Mouse (Mus musculus): ENCODE data around the gene Entpd8. TPM values are rescaled to one million over a fixed set of nuclear protein-coding genes. Genes with fewer than 3 reads are reported as not detected.

Entpd8 gene
- polyA plus RNA-seq (2014; fragmentation: Nextera tagmentation; extraction: Ambion mirVana), result 0.90 and 1.7 TPM in 2 replicates

- H3K36me3 ChIP-seq (ENCODE audit: control insufficient read depth, insufficient read depth, low read length), result no peaks in the 10 kb centered on the region
- ATAC-seq (replicated peaks; ENCODE audit: low FRiP score) (no peak), DNase-seq (ENCODE audit: low spot score) (no peak)
- H3K4me3 ChIP-seq (ENCODE audit: low read depth, low read length), result no peak within 1 kb of the TSS
- no peaks in the 10 kb centered on the region for H3K4me1 ChIP-seq (replicated peaks; ENCODE audit: control insufficient read depth, insufficient read depth, low read length)
- no peaks in the 10 kb centered on the region for H3K9me3 ChIP-seq (ENCODE audit: control insufficient read depth, low read length)
- H3K27me3 ChIP-seq (replicated peaks; ENCODE audit: control insufficient read depth, insufficient read depth, low read length), result no peaks in the 10 kb centered on the region; the same call in 1 of the 2 replicates
- H3K4me2 ChIP-seq, result 0 out of 2 replicates have a peak within 1 kb of the TSS, but pooled peaks have one; percentile 1
- 51% methylated on average over 5 of the region's 5 CpGs for WGBS
- H3K27ac ChIP-seq (ENCODE audit: low read depth, low read length), result no peak within 1 kb of the TSS
- no peak within 1 kb of the TSS for H3K9ac ChIP-seq (ENCODE audit: low read depth, low read length)
Measured at GRCm38 (mm10) chr2:25080076-25080475, at the start of gene Entpd8. Gene Entpd8, plus strand, starts transcription at chr2:25080304.

GRCm38 (mm10) chr2:25034994-25035393, 45.1 kb upstream of the Entpd8 start:
- WGBS, result 93% methylated on average over 4 of the region's 4 CpGs
- ATAC-seq (replicated peaks; ENCODE audit: low FRiP score), result no peak

DNA sequence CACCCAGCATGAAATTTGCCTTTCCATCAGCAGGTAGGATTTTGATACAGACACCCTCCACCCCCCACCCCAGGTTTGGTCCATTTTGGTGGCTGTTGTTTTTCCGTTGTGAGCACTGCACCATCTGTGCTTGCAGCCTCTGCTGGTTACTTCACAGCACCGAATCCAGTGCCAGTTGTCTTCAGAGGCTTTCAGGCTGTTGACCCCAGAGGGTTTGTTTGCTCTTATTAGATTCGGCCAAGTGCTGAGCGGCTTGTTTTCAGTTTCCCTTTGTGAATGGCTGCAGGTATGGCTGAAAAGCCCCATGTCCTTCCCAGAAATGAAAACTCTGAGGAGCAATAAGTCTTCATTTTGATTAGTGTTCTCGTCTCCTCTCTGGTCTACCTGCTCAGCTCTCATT, 40.0 kb upstream of the Entpd8 start:
- H3K9me3 ChIP-seq (ENCODE audit: control insufficient read depth, low read length), result no peaks in the 10 kb centered on the region
- ATAC-seq (replicated peaks; ENCODE audit: low FRiP score), result no peak
- no peak overlapping the region for H3K9ac ChIP-seq (ENCODE audit: low read depth, low read length)
- 86% methylated on average over 5 of the region's 5 CpGs for WGBS
- no peak for DNase-seq (ENCODE audit: low spot score)
- no peaks in the 10 kb centered on the region for H3K4me1 ChIP-seq (replicated peaks; ENCODE audit: control insufficient read depth, insufficient read depth, low read length)
- peaks cover 8% of the 10 kb centered on the region; the same call in 1 of the 2 replicates for H3K36me3 ChIP-seq (ENCODE audit: control insufficient read depth, insufficient read depth, low read length)
- H3K4me2 ChIP-seq, result no peak overlapping the region
- H3K27me3 ChIP-seq (replicated peaks; ENCODE audit: control insufficient read depth, insufficient read depth, low read length), result no peaks in the 10 kb centered on the region
- H3K4me3 ChIP-seq (ENCODE audit: low read depth, low read length), result no peak overlapping the region
- H3K27ac ChIP-seq (ENCODE audit: low read depth, low read length), result no peak overlapping the region

More at GRCm38 (mm10) chr2:25034994-25035393, 45.1 kb upstream of the Entpd8 start:
- Histone ChIP-seq H3K27ac (ENCODE audit: low read depth, low read length) (no peak overlapping the region), H3K4me2 (no peak overlapping the region), H3K36me3 (ENCODE audit: control insufficient read depth, insufficient read depth, low read length) (no peaks in the 10 kb centered on the region; the same call in 1 of the 2 replicates), H3K9me3 (ENCODE audit: control insufficient read depth, low read length) (no peaks in the 10 kb centered on the region), H3K4me3 (ENCODE audit: low read depth, low read length) (no peak overlapping the region), H3K27me3 (replicated peaks; ENCODE audit: control insufficient read depth, insufficient read depth, low read length) (no peaks in the 10 kb centered on the region), H3K9ac (ENCODE audit: low read depth, low read length) (no peak overlapping the region), H3K4me1 (replicated peaks; ENCODE audit: control insufficient read depth, insufficient read depth, low read length) (no peaks in the 10 kb centered on the region)
- DNase-seq (ENCODE audit: low spot score), result no peak

DNA sequence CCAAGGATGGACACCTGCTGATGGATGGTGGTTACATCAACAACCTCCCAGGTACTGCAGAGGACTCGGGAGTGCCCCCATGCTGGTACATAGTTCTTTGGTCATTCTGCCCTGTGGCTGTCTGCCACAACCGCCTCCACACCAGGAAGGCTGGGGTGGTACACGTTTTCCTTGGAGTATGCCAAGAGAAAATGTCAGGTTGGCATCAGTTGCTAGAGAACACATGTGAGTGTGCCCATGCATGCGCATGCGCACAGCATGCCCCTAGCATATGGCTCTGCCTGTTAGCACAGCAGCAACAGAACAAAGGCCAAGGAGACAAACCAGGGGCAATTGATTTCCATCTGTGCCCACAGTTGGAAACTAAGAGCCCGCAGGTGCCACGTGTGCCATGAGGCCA, 29.2 kb upstream of the Entpd8 start:
- ATAC-seq (replicated peaks; ENCODE audit: low FRiP score), result no peak
- H3K27me3 ChIP-seq (replicated peaks; ENCODE audit: control insufficient read depth, insufficient read depth, low read length), result no peaks in the 10 kb centered on the region
- no peak overlapping the region for H3K27ac ChIP-seq (ENCODE audit: low read depth, low read length)
- no peaks in the 10 kb centered on the region for H3K9me3 ChIP-seq (ENCODE audit: control insufficient read depth, low read length)
- no peaks in the 10 kb centered on the region for H3K36me3 ChIP-seq (ENCODE audit: control insufficient read depth, insufficient read depth, low read length)
- H3K4me1 ChIP-seq (replicated peaks; ENCODE audit: control insufficient read depth, insufficient read depth, low read length), result peaks cover 11% of the 10 kb centered on the region
- 87% methylated on average over 7 of the region's 7 CpGs for WGBS
- H3K4me2 ChIP-seq, result no peak overlapping the region
- H3K4me3 ChIP-seq (ENCODE audit: low read depth, low read length), result no peak overlapping the region
- no peak overlapping the region for H3K9ac ChIP-seq (ENCODE audit: low read depth, low read length)
- DNase-seq (ENCODE audit: low spot score), result no peak

DNA sequence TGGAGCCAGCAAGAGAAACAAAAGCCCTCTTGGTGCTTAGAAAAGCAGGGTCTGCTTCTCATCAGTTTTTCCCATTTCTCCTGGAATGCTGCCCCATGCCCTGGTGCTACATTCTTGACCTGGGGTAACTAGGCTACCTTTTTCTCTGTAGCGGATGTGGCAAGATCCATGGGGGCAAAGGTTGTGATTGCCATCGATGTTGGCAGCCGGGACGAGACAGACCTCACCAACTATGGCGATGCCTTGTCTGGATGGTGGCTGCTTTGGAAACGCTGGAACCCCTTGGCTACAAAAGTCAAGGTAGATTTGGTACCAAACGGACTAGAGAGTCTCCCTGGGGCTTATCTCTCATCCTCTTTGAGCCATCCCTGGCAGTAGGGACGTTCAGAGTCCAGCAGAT, 28.7 kb upstream of the Entpd8 start:
- Histone ChIP-seq H3K4me1 (replicated peaks; ENCODE audit: control insufficient read depth, insufficient read depth, low read length) (peaks cover 11% of the 10 kb centered on the region), H3K27ac (ENCODE audit: low read depth, low read length) (no peak overlapping the region), H3K36me3 (ENCODE audit: control insufficient read depth, insufficient read depth, low read length) (no peaks in the 10 kb centered on the region), H3K27me3 (replicated peaks; ENCODE audit: control insufficient read depth, insufficient read depth, low read length) (no peaks in the 10 kb centered on the region), H3K9ac (ENCODE audit: low read depth, low read length) (no peak overlapping the region), H3K4me2 (no peak overlapping the region), H3K4me3 (ENCODE audit: low read depth, low read length) (no peak overlapping the region), H3K9me3 (ENCODE audit: control insufficient read depth, low read length) (no peaks in the 10 kb centered on the region)
- ATAC-seq (replicated peaks; ENCODE audit: low FRiP score) (no peak), DNase-seq (ENCODE audit: low spot score) (no peak)
- 88% methylated on average over 8 of the region's 8 CpGs for WGBS

DNA sequence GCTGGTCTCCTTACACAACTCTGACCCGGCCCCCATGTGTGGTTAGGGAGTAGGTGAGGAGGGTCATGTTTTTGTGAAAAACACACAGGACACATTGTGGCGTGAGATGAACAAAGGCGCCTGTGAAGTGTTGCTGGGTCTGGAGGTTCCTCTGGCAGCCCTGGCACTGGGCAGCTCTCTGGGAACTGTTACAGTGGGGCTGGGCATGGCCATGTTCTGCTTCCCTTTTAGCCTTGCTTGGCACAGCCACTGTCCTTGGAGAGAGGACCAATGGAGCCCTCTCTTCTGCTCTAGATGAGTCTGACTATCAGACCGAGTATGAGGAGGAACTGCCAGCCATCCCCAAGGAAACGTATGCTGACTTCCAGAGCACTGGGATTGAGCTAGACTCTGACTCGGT, 27.0 kb upstream of the Entpd8 start:
- no peak overlapping the region for H3K4me2 ChIP-seq
- H3K9me3 ChIP-seq (ENCODE audit: control insufficient read depth, low read length), result no peaks in the 10 kb centered on the region
- 90% methylated on average over 6 of the region's 6 CpGs for WGBS
- no peak for ATAC-seq (replicated peaks; ENCODE audit: low FRiP score)
- H3K27ac ChIP-seq (ENCODE audit: low read depth, low read length), result no peak overlapping the region
- H3K4me3 ChIP-seq (ENCODE audit: low read depth, low read length), result no peak overlapping the region
- no peak for DNase-seq (ENCODE audit: low spot score)
- no peaks in the 10 kb centered on the region for H3K27me3 ChIP-seq (replicated peaks; ENCODE audit: control insufficient read depth, insufficient read depth, low read length)
- peaks cover 21% of the 10 kb centered on the region for H3K4me1 ChIP-seq (replicated peaks; ENCODE audit: control insufficient read depth, insufficient read depth, low read length)
- H3K9ac ChIP-seq (ENCODE audit: low read depth, low read length), result no peak overlapping the region
- peaks cover 4% of the 10 kb centered on the region; the same call in 1 of the 2 replicates for H3K36me3 ChIP-seq (ENCODE audit: control insufficient read depth, insufficient read depth, low read length)

DNA sequence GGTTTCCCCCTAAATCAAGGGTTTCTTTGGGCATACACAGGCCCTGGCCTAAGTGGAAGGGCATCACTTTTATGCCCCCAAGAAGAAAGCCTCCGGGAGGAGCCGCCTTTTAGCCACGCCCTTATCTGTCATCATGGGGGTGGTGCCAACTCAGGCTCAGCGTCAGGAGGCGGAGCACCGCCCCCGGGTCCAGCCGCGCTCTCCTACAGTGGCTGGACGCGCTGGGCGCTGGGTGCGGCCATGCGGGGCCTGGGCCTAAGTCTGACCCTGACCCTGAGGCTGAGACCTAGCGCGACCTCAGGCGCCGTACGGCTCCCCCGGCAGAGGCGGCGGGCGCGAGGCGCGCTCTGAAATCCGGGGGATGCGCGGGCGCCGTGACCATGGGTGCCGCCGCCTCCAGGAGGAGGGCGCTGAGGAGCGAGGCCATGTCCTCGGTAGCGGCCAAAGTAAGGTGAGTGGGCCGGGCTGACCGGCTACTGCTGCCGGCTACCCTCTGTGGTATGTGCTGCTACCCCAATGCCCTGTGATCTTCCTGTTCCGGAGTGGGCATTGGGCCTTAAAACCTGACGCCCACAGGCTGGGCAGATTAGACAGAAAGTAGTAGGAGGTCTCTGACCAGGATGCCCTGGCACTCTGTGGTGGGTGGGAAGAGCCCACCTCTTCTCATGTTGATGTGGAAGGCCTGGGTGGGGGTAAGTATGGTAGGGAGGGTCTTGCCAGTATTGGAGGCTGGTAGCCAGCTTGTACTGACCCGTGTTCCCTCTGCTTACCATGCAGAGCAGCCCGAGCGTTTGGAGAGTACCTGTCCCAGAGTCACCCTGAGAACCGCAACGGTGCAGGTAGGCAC, 25.7 kb upstream of the Entpd8 start, which contains the start of gene Nsmf:
Gene Nsmf, plus strand, starts transcription at position 135 of the 847 bp plus-strand sequence.
- H3K36me3 ChIP-seq (ENCODE audit: control insufficient read depth, insufficient read depth, low read length), result peaks cover 4% of the 10 kb centered on the region; the same call in 1 of the 2 replicates
- DNase-seq (ENCODE audit: low spot score), result peak; percentile 83

GRCm38 (mm10) chr2:25055068-25055405, 25.1 kb upstream of the Entpd8 start:
- ATAC-seq (replicated peaks; ENCODE audit: low FRiP score), result no peak
- Histone ChIP-seq H3K4me1 (replicated peaks; ENCODE audit: control insufficient read depth, insufficient read depth, low read length) (peaks cover 32% of the 10 kb centered on the region), H3K36me3 (ENCODE audit: control insufficient read depth, insufficient read depth, low read length) (peaks cover 4% of the 10 kb centered on the region; the same call in 1 of the 2 replicates), H3K27ac (ENCODE audit: low read depth, low read length) (no peak overlapping the region; the same call in 1 of the 2 replicates), H3K4me2 (peak overlapping the region; percentile 92), H3K27me3 (replicated peaks; ENCODE audit: control insufficient read depth, insufficient read depth, low read length) (no peaks in the 10 kb centered on the region), H3K9ac (ENCODE audit: low read depth, low read length) (peak overlapping the region; percentile 65), H3K9me3 (ENCODE audit: control insufficient read depth, low read length) (no peaks in the 10 kb centered on the region), H3K4me3 (ENCODE audit: low read depth, low read length) (peak overlapping the region; percentile 69)
- WGBS, result 66% methylated on average over 2 of the region's 2 CpGs
- DNase-seq (ENCODE audit: low spot score), result peak; percentile 36

More for the DNA sequence above, 25.7 kb upstream of the Entpd8 start, which contains the start of gene Nsmf:
- peak within 1 kb of the TSS; percentile 65 for H3K9ac ChIP-seq (ENCODE audit: low read depth, low read length)
- H3K27me3 ChIP-seq (replicated peaks; ENCODE audit: control insufficient read depth, insufficient read depth, low read length), result no peaks in the 10 kb centered on the region
- peak within 1 kb of the TSS; percentile 69 for H3K4me3 ChIP-seq (ENCODE audit: low read depth, low read length)
- H3K9me3 ChIP-seq (ENCODE audit: control insufficient read depth, low read length), result no peaks in the 10 kb centered on the region
- peak; percentile 89 for ATAC-seq (replicated peaks; ENCODE audit: low FRiP score)
- H3K4me1 ChIP-seq (replicated peaks; ENCODE audit: control insufficient read depth, insufficient read depth, low read length), result peaks cover 31% of the 10 kb centered on the region
- peak within 1 kb of the TSS; percentile 92 for H3K4me2 ChIP-seq
- H3K27ac ChIP-seq (ENCODE audit: low read depth, low read length), result no peak within 1 kb of the TSS
- WGBS, result 6% methylated on average over 47 of the region's 47 CpGs

All from liver, embryonic 11.5 days (tissue).